Mouse (Mus musculus) cortical plate, adult 2 months (tissue): ENCODE measurements around the gene Tmeff2. TPM values are rescaled to one million over a fixed set of nuclear protein-coding genes. Genes with fewer than 3 reads are reported as not detected.

Source experiments
- H3K27ac ChIP-seq: fragments of 200-500 bp; 2 replicates; pipeline ENCODE4 v1.5.1; 2012; ENCODE audit warnings: low read length, control low read depth, inconsistent platforms; ENCODE audit not compliant: insufficient read depth
- H3K4me1 ChIP-seq: fragments of 200-500 bp; 2 replicates; pipeline ENCODE4 v1.6.1; 2011; ENCODE audit warnings: low read length; ENCODE audit not compliant: control insufficient read depth, insufficient read depth
- H3K4me3 ChIP-seq: fragments of 200-500 bp; 2 replicates; pipeline ENCODE4 v1.5.1; 2011; ENCODE audit warnings: mild to moderate bottlenecking, low read length, control low read depth; ENCODE audit not compliant: insufficient read depth
- CTCF ChIP-seq: fragments of 200-500 bp; IDR thresholded peaks from 2 replicates; pipeline ENCODE4 v1.5.1; 2011; ENCODE audit warnings: mild to moderate bottlenecking, control low read depth, low read length; ENCODE audit not compliant: insufficient read depth; ENCODE audit errors: extremely low read depth
- POLR2A ChIP-seq: fragments of 200-500 bp; IDR thresholded peaks from 2 replicates; pipeline ENCODE4 v1.6.1; 2011; ENCODE audit warnings: mild to moderate bottlenecking, low read length, control low read depth; ENCODE audit not compliant: insufficient read depth; ENCODE audit errors: extremely low read depth
- polyA plus RNA-seq: library from polyadenylated mRNA; depleted of rRNA; stranded (reverse); fragments of >200 nt; gene quantifications from 2 replicates; pipeline ENCODE4 v1.2.3, GENCODE M21; 2012

Gene Tmeff2
- polyA plus RNA-seq, 1 experiment: 63.0 TPM

DNA sequence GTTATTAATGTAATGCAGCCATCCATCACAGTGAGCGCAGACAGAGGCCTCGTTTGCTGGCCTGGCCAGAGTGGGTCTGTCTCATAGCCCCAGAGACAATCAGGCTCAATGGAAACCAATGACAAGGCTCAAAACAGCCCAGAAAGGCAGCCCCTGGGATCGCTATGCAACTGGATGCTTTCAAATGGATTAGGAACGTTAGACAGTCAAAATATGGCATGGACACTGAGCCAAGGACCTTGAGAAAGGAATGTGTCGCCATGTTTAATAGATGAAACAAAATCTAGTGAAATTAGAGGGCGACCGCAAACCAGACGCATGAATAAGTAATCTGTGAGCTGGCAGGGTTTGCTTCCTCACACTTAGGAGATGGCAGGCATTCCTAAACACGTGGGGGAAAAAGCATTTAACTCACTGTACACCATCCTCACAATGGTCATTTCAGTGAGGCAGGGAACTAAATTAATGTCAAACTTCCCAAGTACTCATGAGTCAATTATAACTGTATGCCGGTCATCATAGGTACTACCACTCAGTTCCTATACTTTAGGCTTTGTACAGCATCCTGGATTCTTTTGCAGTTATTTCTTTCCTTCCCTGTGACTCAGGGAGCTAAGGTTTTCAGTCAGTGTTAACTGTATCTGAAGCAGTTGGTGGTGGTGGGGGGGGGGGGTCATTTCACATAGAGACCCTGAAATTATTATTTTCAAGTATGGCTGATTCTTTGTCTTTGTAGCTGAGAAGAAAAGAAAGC is 225.4 kb downstream of the Tmeff2 start:
- Histone ChIP-seq H3K4me3 (no peak overlapping the region), H3K27ac (no peak overlapping the region), H3K4me1 (peaks cover 5% of the 10 kb centered on the region; the same call in 1 of the 2 replicates)
- TF ChIP-seq POLR2A: no peak
- no peak for TF ChIP-seq CTCF

DNA sequence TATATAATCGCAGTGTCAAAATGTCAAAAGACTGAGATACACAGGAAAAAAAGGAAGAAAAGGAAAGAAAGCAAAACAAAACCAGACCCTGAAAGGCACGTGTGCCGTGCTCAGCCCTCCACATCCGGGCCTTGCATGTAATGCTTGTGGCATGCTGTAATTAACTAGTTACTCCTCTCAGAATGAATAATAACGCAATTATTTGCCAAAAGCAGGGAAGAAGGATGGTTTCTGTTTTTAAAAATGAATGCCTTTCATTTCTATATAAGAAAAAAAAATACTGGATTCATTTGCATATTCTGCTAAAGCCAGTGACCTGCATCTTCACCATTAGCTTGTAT is 225.9 kb downstream of the Tmeff2 start:
- no peak for TF ChIP-seq POLR2A
- TF ChIP-seq CTCF: no peak
- Histone ChIP-seq H3K4me3 (no peak overlapping the region), H3K4me1 (peaks cover 5% of the 10 kb centered on the region; the same call in 1 of the 2 replicates), H3K27ac (no peak overlapping the region)

- Histone ChIP-seq H3K27ac (no peak overlapping the region), H3K4me1 (no peaks in the 10 kb centered on the region), H3K4me3 (no peak overlapping the region)
- TF ChIP-seq POLR2A (no peak), CTCF (no peak)
These were observed 236.3 kb downstream of the Tmeff2 start for GRCm38 (mm10) chr1:51136792-51137191.

DNA sequence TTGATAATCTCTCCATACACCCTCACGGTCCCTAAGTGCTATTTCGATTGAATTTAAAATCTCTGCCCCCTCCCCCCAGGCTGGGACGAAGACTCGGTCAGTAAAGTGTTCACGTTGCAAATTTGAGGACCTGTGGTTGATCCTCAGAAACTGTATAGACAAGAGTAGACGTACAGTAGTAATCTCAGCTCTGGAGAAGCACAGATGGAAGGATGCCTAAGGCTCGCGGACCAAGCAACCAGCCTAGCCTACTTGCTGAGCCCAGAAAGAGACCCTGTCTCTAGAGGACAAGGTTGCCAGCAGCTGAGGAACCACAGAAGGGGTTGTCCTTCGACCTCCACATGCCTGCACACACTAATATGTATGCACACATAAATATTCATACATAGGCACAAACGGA is 239.2 kb downstream of the Tmeff2 start:
- Histone ChIP-seq H3K4me3 (no peak overlapping the region), H3K4me1 (no peaks in the 10 kb centered on the region), H3K27ac (no peak overlapping the region)
- no peak for TF ChIP-seq POLR2A
- no peak for TF ChIP-seq CTCF

DNA sequence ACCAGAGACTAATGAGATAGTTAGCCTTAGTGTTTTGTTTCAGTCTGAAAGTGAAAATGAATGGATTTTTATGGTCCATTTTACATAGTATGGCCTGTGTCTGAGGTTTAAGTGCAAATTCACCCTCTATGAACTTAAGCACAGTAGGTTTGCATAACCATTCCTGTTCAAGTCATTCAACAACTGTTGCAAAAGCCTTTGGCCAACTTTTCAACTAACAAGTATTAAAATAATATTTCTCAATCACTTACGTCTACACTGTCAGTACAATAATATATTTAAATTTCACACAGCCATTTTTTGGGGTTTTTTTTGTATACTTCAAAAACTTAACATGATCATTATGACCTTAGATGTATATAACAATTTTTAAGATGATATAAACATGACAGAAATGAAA is 240.9 kb downstream of the Tmeff2 start:
- TF ChIP-seq CTCF (no peak), POLR2A (no peak)
- no peaks in the 10 kb centered on the region for H3K4me1 ChIP-seq
- no peak overlapping the region for H3K27ac ChIP-seq
- H3K4me3 ChIP-seq: no peak overlapping the region

DNA sequence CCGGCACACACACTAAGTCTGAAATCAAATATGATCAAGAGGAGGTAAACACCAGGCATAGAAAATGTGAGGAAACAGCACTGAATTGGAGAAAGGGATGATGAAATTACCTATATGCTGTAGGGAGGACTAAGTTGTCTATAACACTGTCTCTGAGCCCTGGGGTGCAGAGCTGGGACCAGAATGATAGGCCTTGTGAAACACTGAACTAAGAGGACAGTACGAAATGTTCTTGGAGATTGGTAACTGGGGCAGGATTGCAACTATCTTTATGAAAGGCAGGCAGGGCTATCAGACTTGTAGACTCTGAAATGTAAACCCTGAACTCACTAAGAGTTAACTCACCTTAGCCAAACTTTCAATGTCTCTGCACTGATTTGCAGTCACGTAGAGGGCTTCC is 242.3 kb downstream of the Tmeff2 start:
- Histone ChIP-seq H3K4me3 (no peak overlapping the region), H3K27ac (no peak overlapping the region), H3K4me1 (no peaks in the 10 kb centered on the region)
- TF ChIP-seq POLR2A: no peak
- TF ChIP-seq CTCF: no peak

GRCm38 (mm10) chr1:51145693-51146092 is 245.2 kb downstream of the Tmeff2 start:
- H3K4me1 ChIP-seq: peaks cover 3% of the 10 kb centered on the region; the same call in 1 of the 2 replicates
- no peak overlapping the region for H3K4me3 ChIP-seq
- no peak overlapping the region for H3K27ac ChIP-seq
- TF ChIP-seq POLR2A: no peak
- TF ChIP-seq CTCF: no peak

GRCm38 (mm10) chr1:51148481-51149137 is 248.2 kb downstream of the Tmeff2 start:
- Histone ChIP-seq H3K4me1 (peaks cover 3% of the 10 kb centered on the region; the same call in 1 of the 2 replicates), H3K4me3 (no peak overlapping the region), H3K27ac (no peak overlapping the region)
- TF ChIP-seq CTCF: no peak
- TF ChIP-seq POLR2A: no peak

DNA sequence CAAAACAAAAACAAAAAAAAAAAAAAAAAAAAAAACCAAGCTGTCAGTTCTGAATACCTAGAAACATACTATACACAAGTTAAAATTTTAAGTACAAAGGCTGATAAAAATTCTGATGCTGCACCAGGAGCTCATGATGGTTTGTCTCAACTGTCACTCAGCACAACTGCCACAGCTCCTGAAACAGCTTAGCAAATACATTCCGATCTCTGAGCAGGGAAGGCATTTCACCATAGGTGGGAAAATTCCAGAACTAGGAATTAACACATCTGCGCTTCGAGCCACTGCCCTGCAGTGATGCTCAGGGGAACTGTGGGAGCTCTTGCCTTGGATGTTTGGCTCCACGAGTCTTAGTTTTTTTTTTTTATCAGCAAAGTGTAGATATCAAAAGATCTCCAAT is 249.0 kb downstream of the Tmeff2 start:
- Histone ChIP-seq H3K27ac (no peak overlapping the region), H3K4me1 (peaks cover 3% of the 10 kb centered on the region; the same call in 1 of the 2 replicates), H3K4me3 (no peak overlapping the region)
- TF ChIP-seq POLR2A (no peak), CTCF (no peak)

- no peak overlapping the region for H3K4me3 ChIP-seq
- H3K27ac ChIP-seq: no peak overlapping the region
- peaks cover 3% of the 10 kb centered on the region; the same call in 1 of the 2 replicates for H3K4me1 ChIP-seq
- no peak for TF ChIP-seq POLR2A
- TF ChIP-seq CTCF: no peak
These were observed 249.4 kb downstream of the Tmeff2 start for GRCm38 (mm10) chr1:51149890-51150289.
